Mouse (Mus musculus) intestine, embryonic 14.5 days (tissue): ENCODE data around the gene Nostrin. TPM values are rescaled to one million over a fixed set of nuclear protein-coding genes. Genes with fewer than 3 reads are reported as not detected.

Experiments
- polyA plus RNA-seq: library from polyadenylated mRNA; unstranded; fragments of >200 nt; fragmentation: Nextera tagmentation; extraction: Ambion mirVana; gene quantifications from 2 replicates; pipeline ENCODE4 v1.2.1, GENCODE M21; 2014

Nostrin gene
- polyA plus RNA-seq, 1 experiment from 2014 or later = 18.9 TPM

Other genes starting within 250 kb of the Nostrin start
- gene Spc25, start 70.4 kb downstream of the Nostrin start, polyA plus RNA-seq = 144 and 155 TPM in 2 replicates
- 0.39 and 1.7 TPM in 2 replicates for gene G6pc2, start 75.3 kb downstream of the Nostrin start, polyA plus RNA-seq
- gene Abcb11, start 206.8 kb downstream of the Nostrin start, polyA plus RNA-seq = not detected in 2 replicates
- not detected in 2 replicates for gene Dhrs9, start 244.6 kb downstream of the Nostrin start, polyA plus RNA-seq